Mouse (Mus musculus): Measurements from ENCODE around the gene Src. TPM values are rescaled to one million over a fixed set of nuclear protein-coding genes. Genes with fewer than 3 reads are reported as not detected.

Src gene
- polyA plus RNA-seq, 1 experiment from 2014 or later, result 11.8 TPM

DNA sequence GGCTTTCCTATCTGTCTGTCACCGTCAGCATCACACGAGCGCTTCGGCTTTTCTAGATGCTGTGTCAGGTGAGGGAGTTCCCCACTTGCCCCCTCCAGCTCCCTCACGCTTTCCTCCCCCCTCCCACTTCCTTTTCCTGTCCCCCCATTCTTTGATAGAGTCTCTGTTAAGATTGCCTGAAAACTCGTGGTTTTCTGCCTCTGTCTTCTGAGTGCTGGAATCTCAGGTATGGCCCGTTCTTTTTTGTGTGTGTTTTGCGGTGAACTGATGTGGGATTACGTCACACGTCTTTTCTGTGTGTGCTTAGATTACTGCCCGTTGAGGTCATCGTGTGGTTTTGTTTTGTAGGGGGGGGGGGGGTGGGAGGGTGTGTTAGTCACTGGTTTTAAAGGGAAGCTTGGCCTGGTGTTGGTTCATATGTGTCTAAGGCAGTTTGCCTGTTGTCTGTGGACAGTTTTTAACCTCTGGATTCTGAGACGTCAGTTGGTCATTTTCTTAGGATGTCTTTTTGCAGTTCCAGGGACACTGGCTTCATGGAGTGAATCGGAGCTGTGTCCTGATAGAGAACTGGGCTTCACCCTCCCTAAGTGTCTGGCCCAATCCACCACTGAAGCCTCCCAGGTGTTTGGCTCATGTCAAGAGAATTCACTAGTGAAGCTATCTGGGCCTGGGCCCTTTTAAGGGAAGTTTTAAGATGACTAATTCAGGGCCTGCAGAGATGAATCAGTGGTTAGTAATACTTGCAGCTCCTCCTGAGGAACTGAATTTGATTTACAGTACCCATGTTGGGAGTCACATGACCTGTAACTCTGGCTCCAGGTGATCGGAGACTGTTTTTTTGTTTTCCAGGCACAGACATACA is 29.3 kb downstream of the Src start:
- Histone ChIP-seq H3K9ac (ENCODE audit: low read depth, low read length) (no peak overlapping the region), H3K4me2 (ENCODE audit: low read depth, low read length) (no peak overlapping the region), H3K9me3 (ENCODE audit: control insufficient read depth, low read length) (no peaks in the 10 kb centered on the region), H3K27ac (ENCODE audit: low read length) (no peak overlapping the region), H3K36me3 (ENCODE audit: control insufficient read depth, insufficient read depth, low read length) (no peaks in the 10 kb centered on the region), H3K4me1 (ENCODE audit: control insufficient read depth, insufficient read depth, low read length) (no peaks in the 10 kb centered on the region), H3K4me3 (ENCODE audit: low read length) (no peak overlapping the region), H3K27me3 (replicated peaks; ENCODE audit: control insufficient read depth, insufficient read depth, low read length) (no peaks in the 10 kb centered on the region)
- WGBS, result 78% methylated on average over 15 of the region's 15 CpGs
- ATAC-seq, result no peak

GRCm38 (mm10) chr2:157448356-157448755 is 30.1 kb downstream of the Src start:
- no peak overlapping the region for H3K27ac ChIP-seq (ENCODE audit: low read length)
- no peaks in the 10 kb centered on the region for H3K27me3 ChIP-seq (replicated peaks; ENCODE audit: control insufficient read depth, insufficient read depth, low read length)
- H3K9ac ChIP-seq (ENCODE audit: low read depth, low read length), result no peak overlapping the region
- no peaks in the 10 kb centered on the region for H3K4me1 ChIP-seq (ENCODE audit: control insufficient read depth, insufficient read depth, low read length)
- H3K4me3 ChIP-seq (ENCODE audit: low read length), result no peak overlapping the region
- H3K9me3 ChIP-seq (ENCODE audit: control insufficient read depth, low read length), result no peaks in the 10 kb centered on the region
- no peak for ATAC-seq
- H3K4me2 ChIP-seq (ENCODE audit: low read depth, low read length), result no peak overlapping the region
- H3K36me3 ChIP-seq (ENCODE audit: control insufficient read depth, insufficient read depth, low read length), result no peaks in the 10 kb centered on the region
- 90% methylated on average over 7 of the region's 7 CpGs for WGBS

DNA sequence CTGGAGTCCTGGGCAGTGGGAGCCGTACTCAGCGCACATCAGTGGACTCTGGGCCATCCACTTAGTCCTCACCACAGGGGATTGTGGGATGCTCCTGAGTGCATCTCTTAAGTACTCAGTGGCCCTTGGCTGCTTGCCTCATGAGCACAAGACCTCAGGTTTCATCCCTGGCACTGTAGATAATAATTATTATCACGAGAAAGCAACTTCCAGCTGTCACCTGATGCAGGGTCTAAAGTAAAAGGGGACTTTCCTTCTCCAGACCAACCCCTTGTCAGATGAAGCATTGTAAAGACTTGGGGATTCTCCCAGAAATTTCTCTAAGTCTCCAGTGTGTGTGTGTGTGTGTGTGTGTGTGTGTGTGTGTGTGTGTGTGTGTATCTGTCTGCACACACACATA is 32.7 kb downstream of the Src start:
- no peak for ATAC-seq
- H3K9ac ChIP-seq (ENCODE audit: low read depth, low read length), result no peak overlapping the region
- no peaks in the 10 kb centered on the region for H3K9me3 ChIP-seq (ENCODE audit: control insufficient read depth, low read length)
- H3K4me2 ChIP-seq (ENCODE audit: low read depth, low read length), result no peak overlapping the region
- H3K4me1 ChIP-seq (ENCODE audit: control insufficient read depth, insufficient read depth, low read length), result no peaks in the 10 kb centered on the region
- WGBS, result 84% methylated on average over 3 of the region's 3 CpGs
- no peaks in the 10 kb centered on the region for H3K36me3 ChIP-seq (ENCODE audit: control insufficient read depth, insufficient read depth, low read length)
- H3K27ac ChIP-seq (ENCODE audit: low read length), result no peak overlapping the region
- H3K27me3 ChIP-seq (replicated peaks; ENCODE audit: control insufficient read depth, insufficient read depth, low read length), result no peaks in the 10 kb centered on the region
- H3K4me3 ChIP-seq (ENCODE audit: low read length), result no peak overlapping the region

- Histone ChIP-seq H3K4me1 (ENCODE audit: control insufficient read depth, insufficient read depth, low read length) (peaks cover 2% of the 10 kb centered on the region; the same call in 1 of the 2 replicates), H3K9me3 (ENCODE audit: control insufficient read depth, low read length) (no peaks in the 10 kb centered on the region), H3K36me3 (ENCODE audit: control insufficient read depth, insufficient read depth, low read length) (no peaks in the 10 kb centered on the region), H3K27ac (ENCODE audit: low read length) (no peak overlapping the region), H3K4me2 (ENCODE audit: low read depth, low read length) (no peak overlapping the region), H3K4me3 (ENCODE audit: low read length) (no peak overlapping the region), H3K9ac (ENCODE audit: low read depth, low read length) (no peak overlapping the region), H3K27me3 (replicated peaks; ENCODE audit: control insufficient read depth, insufficient read depth, low read length) (no peaks in the 10 kb centered on the region)
- no peak for ATAC-seq
- 78% methylated on average over 7 of the region's 7 CpGs for WGBS
These were observed 33.3 kb downstream of the Src start for GRCm38 (mm10) chr2:157451372-157452040.

GRCm38 (mm10) chr2:157457100-157457806 is 39.0 kb downstream of the Src start:
- peak; percentile 90 for ATAC-seq
- Histone ChIP-seq H3K9ac (ENCODE audit: low read depth, low read length) (peak overlapping the region; percentile 69), H3K4me2 (ENCODE audit: low read depth, low read length) (peak overlapping the region; percentile 75), H3K27ac (ENCODE audit: low read length) (peak overlapping the region; percentile 29), H3K4me3 (ENCODE audit: low read length) (peak overlapping the region; percentile 47), H3K4me1 (ENCODE audit: control insufficient read depth, insufficient read depth, low read length) (peaks cover 33% of the 10 kb centered on the region), H3K9me3 (ENCODE audit: control insufficient read depth, low read length) (no peaks in the 10 kb centered on the region), H3K27me3 (replicated peaks; ENCODE audit: control insufficient read depth, insufficient read depth, low read length) (no peaks in the 10 kb centered on the region), H3K36me3 (ENCODE audit: control insufficient read depth, insufficient read depth, low read length) (0 out of 2 replicates have a peak, but pooled peaks cover 6% of the 10 kb centered on the region)
- WGBS, result 3% methylated on average over 56 of the region's 56 CpGs

- no peak overlapping the region for H3K27ac ChIP-seq (ENCODE audit: low read length)
- 0 out of 2 replicates have a peak, but pooled peaks have one; percentile 9 for ATAC-seq
- 0 out of 2 replicates have a peak, but pooled peaks cover 6% of the 10 kb centered on the region for H3K36me3 ChIP-seq (ENCODE audit: control insufficient read depth, insufficient read depth, low read length)
These were observed 40.2 kb downstream of the Src start for GRCm38 (mm10) chr2:157458472-157458871.

DNA sequence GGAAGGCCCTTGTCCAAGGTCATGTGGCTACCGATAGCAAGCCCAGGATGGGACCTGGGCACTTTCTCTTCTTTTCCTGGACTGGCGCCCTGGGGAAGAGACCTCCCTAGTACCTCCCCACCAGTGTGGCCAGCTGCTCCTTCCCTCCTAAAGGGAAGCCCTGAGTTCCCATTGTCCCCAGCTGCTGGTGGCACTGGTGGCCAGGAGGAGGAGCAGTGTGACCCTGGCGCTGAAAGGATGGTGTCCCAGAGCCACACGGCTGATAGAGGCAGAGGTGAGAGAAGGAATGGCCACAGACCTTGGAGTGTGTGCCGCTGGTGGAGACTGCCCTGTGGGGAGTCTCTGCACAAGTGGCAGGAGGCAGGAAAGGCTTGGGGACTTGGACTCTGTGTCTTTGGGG is 41.5 kb downstream of the Src start:
- H3K9ac ChIP-seq (ENCODE audit: low read depth, low read length), result peak overlapping the region; percentile 14; the same call in 1 of the 2 replicates
- H3K4me3 ChIP-seq (ENCODE audit: low read length), result no peak overlapping the region
- no peak overlapping the region for H3K27ac ChIP-seq (ENCODE audit: low read length)
- H3K27me3 ChIP-seq (replicated peaks; ENCODE audit: control insufficient read depth, insufficient read depth, low read length), result no peaks in the 10 kb centered on the region
- WGBS, result 48% methylated on average over 5 of the region's 5 CpGs
- 0 out of 2 replicates have a peak, but pooled peaks cover 6% of the 10 kb centered on the region for H3K36me3 ChIP-seq (ENCODE audit: control insufficient read depth, insufficient read depth, low read length)
- no peak overlapping the region for H3K4me2 ChIP-seq (ENCODE audit: low read depth, low read length)
- H3K9me3 ChIP-seq (ENCODE audit: control insufficient read depth, low read length), result no peaks in the 10 kb centered on the region
- peaks cover 55% of the 10 kb centered on the region for H3K4me1 ChIP-seq (ENCODE audit: control insufficient read depth, insufficient read depth, low read length)
- no peak for ATAC-seq

More at GRCm38 (mm10) chr2:157458472-157458871, 40.2 kb downstream of the Src start:
- Histone ChIP-seq H3K4me3 (ENCODE audit: low read length) (no peak overlapping the region), H3K4me1 (ENCODE audit: control insufficient read depth, insufficient read depth, low read length) (peaks cover 45% of the 10 kb centered on the region), H3K4me2 (ENCODE audit: low read depth, low read length) (no peak overlapping the region), H3K9me3 (ENCODE audit: control insufficient read depth, low read length) (no peaks in the 10 kb centered on the region), H3K9ac (ENCODE audit: low read depth, low read length) (no peak overlapping the region), H3K27me3 (replicated peaks; ENCODE audit: control insufficient read depth, insufficient read depth, low read length) (no peaks in the 10 kb centered on the region)
- 30% methylated on average over 14 of the region's 14 CpGs for WGBS

DNA sequence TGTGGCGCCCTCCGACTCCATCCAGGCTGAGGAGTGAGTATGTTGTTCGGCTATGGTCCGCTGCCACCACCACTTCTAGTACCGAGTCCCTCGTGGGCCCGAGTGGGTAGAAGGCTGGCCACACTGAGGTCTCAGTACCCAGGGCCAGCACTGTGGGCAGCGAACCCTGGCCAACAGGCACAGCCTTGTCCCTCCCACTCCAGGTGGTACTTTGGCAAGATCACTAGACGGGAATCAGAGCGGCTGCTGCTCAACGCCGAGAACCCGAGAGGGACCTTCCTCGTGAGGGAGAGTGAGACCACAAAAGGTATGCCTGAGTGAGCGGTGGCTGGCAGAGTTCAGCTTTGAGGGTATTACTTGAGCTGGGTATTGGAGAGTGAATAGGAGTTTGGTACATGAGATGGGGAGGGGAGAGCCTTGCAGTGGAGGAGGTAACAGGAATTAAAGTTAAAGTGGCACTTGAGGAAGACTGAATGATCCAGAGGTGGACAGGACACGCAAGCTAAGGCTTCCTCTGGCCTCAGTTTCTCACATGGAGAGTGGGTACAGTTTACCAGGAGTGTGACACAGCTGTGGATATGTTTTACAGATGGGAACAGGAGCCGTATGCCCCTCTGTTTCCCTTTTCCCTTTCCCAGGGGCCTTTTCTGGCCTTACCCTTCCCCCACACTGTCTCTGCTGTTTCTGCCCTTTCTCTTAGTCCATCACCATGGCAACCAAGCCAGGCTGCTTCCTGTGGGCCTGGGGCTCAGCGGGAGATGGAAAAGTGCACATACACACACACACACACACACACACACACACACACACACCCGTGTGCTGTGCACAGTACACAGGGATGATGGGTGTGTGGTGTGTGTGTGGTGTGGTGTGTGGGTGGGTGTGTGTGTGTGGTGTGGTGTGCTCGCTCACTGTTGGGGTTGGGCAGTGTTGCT is 44.8 kb downstream of the Src start:
- no peak overlapping the region for H3K4me2 ChIP-seq (ENCODE audit: low read depth, low read length)
- no peaks in the 10 kb centered on the region for H3K27me3 ChIP-seq (replicated peaks; ENCODE audit: control insufficient read depth, insufficient read depth, low read length)
- H3K27ac ChIP-seq (ENCODE audit: low read length), result peak overlapping the region; percentile 84; the same call in 1 of the 2 replicates
- no peak for ATAC-seq
- no peak overlapping the region for H3K4me3 ChIP-seq (ENCODE audit: low read length)
- peak overlapping the region; percentile 17; the same call in 1 of the 2 replicates for H3K9ac ChIP-seq (ENCODE audit: low read depth, low read length)
- 58% methylated on average over 20 of the region's 20 CpGs for WGBS
- H3K4me1 ChIP-seq (ENCODE audit: control insufficient read depth, insufficient read depth, low read length), result peaks cover 46% of the 10 kb centered on the region
- no peaks in the 10 kb centered on the region for H3K9me3 ChIP-seq (ENCODE audit: control insufficient read depth, low read length)
- H3K36me3 ChIP-seq (ENCODE audit: control insufficient read depth, insufficient read depth, low read length), result 0 out of 2 replicates have a peak, but pooled peaks cover 8% of the 10 kb centered on the region
